Mouse (Mus musculus) embryonic facial prominence, embryonic 11.5 days (tissue): ENCODE measurements at regions not wholly inside any gene's neighbourhood (a gene's known extent, or its start where the extent isn't known, plus 50 kb on each side); places are given as distances from the start of the nearest gene placed in this dataset.

Experiments used
- ATAC-seq: fragments of 200-750 bp; cut with Nextera tagmentation; replicated peaks from 2 replicates; pipeline ENCODE4 v1.8.0; 2017; ENCODE audit warnings: low read depth; ENCODE audit not compliant: insufficient number of reproducible peaks, low FRiP score, low TSS enrichment
- DNase-seq: peaks from one replicate; pipeline ENCODE4 v3.0.0-alpha.2; 2015; ENCODE audit warnings: low spot score
- H3K27ac ChIP-seq: fragments of 300-500 bp; sonication (generic); replicated peaks from 2 replicates; pipeline ENCODE4 v1.5.1; 2014; ENCODE audit warnings: mild to moderate bottlenecking, low read depth, low read length, control low read depth
- H3K27me3 ChIP-seq: fragments of 300-500 bp; sonication (generic); 2 replicates; pipeline ENCODE4 v1.6.1; 2014; ENCODE audit warnings: mild to moderate bottlenecking, low read length, moderate library complexity, mixed read lengths; ENCODE audit not compliant: control insufficient read depth, insufficient read depth
- H3K36me3 ChIP-seq: fragments of 300-500 bp; sonication (generic); replicated peaks from 2 replicates; pipeline ENCODE4 v1.6.1; 2014; ENCODE audit warnings: low read depth, mild to moderate bottlenecking, low read length, moderate library complexity, mixed read lengths; ENCODE audit not compliant: control insufficient read depth, insufficient read depth
- H3K4me1 ChIP-seq: fragments of 300-500 bp; sonication (generic); 2 replicates; pipeline ENCODE4 v1.6.1; 2014; ENCODE audit warnings: low read length, mixed read lengths; ENCODE audit not compliant: control insufficient read depth, insufficient read depth
- H3K4me2 ChIP-seq: fragments of 300-500 bp; sonication (generic); 2 replicates; pipeline ENCODE4 v1.6.1; 2014; ENCODE audit warnings: low read depth, mild to moderate bottlenecking, control low read depth, low read length, moderate library complexity
- H3K4me3 ChIP-seq: fragments of 300-500 bp; sonication (generic); 2 replicates; pipeline ENCODE4 v1.5.1; 2014; ENCODE audit warnings: low read depth, low read length, control low read depth
- H3K9ac ChIP-seq: fragments of 300-500 bp; sonication (generic); replicated peaks from 2 replicates; pipeline ENCODE4 v1.6.1; 2014; ENCODE audit warnings: mild to moderate bottlenecking, control low read depth, low read length
- H3K9me3 ChIP-seq: fragments of 300-500 bp; sonication (generic); replicated peaks from 2 replicates; pipeline ENCODE4 v1.6.1; 2016; ENCODE audit warnings: mild to moderate bottlenecking, low read length, inconsistent platforms, mixed read lengths; ENCODE audit not compliant: control insufficient read depth
- WGBS: fragments of 180-500 bp; shearing (Covaris S2); extraction: QIAGEN DNeasy Blood & Tissue Kit; methylation state at CpG from one replicate; pipeline ENCODE4 v1.1.7; 2014; 5-methylcytosine and 5-hydroxymethylcytosine counted together

DNA sequence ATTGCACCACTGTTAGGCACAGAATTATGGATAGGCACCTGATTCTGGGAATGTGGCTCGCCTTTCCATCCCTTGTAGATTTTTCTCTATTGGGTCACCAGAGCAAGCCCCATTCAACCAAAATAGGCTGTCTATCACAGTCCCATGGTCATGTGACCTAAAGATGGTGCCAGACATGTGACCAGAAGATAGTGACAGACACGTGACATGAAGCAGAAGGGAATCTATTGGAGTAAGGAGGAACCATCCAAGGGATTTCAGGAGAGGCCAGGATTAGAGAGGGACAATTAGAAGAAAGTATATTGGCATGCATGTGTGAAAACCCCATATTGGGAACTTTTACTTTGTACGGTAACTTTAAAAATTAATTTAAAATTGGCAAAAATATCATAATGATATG lies 159.8 kb downstream of the Gm9376 start:
- H3K4me2 ChIP-seq = no peak overlapping the region
- no peaks in the 10 kb centered on the region for H3K9me3 ChIP-seq
- H3K4me1 ChIP-seq = peaks cover 5% of the 10 kb centered on the region
- DNase-seq = no peak
- 75% methylated on average over 3 of the region's 3 CpGs for WGBS
- no peak overlapping the region for H3K4me3 ChIP-seq
- no peaks in the 10 kb centered on the region for H3K36me3 ChIP-seq
- H3K27ac ChIP-seq = no peak overlapping the region
- H3K27me3 ChIP-seq = peaks cover 3% of the 10 kb centered on the region; the same call in 1 of the 2 replicates
- no peak for ATAC-seq
- no peak overlapping the region for H3K9ac ChIP-seq

DNA sequence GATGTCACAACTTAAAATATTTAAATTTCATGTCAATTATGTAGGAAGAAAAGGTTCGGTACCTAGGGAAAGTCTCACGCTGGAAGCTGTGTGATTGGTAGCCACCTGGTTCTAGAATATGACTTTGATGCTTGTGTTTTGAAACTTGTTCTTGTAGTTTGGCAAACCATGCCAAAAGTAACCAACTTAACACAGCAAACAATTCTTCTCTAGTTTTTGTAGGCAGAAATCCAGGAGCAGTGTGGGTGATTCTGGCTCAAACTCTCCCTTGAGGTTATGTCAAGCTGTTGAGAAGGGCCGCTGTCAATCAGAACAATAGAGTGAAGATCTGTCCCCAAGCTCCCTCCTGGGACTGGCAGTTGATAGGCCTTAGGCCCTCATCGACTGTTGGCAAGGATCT lies 163.5 kb downstream of the Gm9376 start:
- Histone ChIP-seq H3K9ac (no peak overlapping the region), H3K4me1 (no peaks in the 10 kb centered on the region), H3K27me3 (no peaks in the 10 kb centered on the region; the same call in 1 of the 2 replicates), H3K4me3 (no peak overlapping the region), H3K27ac (no peak overlapping the region), H3K4me2 (no peak overlapping the region), H3K36me3 (no peaks in the 10 kb centered on the region), H3K9me3 (no peaks in the 10 kb centered on the region)
- DNase-seq = no peak
- ATAC-seq = no peak
- WGBS = 83% methylated on average over 4 of the region's 4 CpGs

DNA sequence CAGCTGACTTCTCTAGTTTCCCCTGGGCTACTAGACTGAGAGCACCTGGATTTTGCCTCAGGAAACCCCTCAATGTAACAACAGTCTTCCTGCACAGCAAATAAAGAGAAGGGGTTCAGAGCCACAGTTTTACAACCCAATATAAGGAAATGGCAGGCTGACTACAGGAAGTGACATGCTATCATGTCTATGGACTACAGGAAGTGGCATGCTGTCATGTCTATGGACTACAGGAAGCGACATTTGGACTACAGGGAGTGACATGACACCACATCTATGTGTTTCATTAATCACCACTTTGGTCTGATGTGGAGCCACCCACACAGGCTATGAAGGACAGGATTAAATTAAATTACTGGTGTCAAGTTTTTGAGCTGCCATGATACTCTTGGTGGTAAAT lies 164.0 kb downstream of the Gm9376 start:
- DNase-seq (no peak), ATAC-seq (no peak)
- WGBS = 76% methylated on average over 1 of the region's 1 CpGs
- Histone ChIP-seq H3K27me3 (peaks cover under 1% of the 10 kb centered on the region), H3K4me3 (no peak overlapping the region), H3K4me2 (no peak overlapping the region), H3K36me3 (no peaks in the 10 kb centered on the region), H3K9me3 (no peaks in the 10 kb centered on the region), H3K27ac (no peak overlapping the region), H3K9ac (no peak overlapping the region), H3K4me1 (no peaks in the 10 kb centered on the region)

DNA sequence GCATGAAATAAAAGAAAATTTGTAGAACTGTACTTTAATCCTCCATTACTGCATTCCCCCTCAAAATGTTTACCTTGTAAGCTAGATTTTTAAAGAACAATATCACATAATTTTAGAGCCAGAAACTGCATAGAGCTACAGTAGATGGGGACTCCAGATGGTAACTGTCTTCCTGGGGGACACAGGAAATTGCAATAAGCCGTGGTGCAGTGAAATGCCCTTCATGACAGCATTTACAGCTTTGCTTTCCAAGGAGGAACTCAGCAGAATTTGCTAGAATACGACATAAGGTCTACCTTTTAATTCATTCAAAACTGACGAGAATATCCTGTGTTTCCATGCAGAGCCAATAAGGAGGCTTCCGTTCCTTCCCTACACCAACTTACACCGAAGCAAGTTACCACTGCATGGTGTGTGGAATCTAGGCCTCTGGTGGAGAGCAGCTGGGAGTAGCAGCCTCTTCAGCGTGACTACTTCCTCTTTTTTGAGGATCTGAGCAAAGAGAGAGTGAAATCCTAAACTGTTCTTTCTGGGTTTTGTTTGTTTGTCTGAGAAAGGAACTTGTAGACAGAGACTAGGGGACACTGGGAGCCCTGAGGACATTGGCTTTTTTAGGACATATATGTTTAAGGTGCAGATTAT lies 164.6 kb downstream of the Gm9376 start:
- DNase-seq = no peak
- no peak overlapping the region for H3K4me3 ChIP-seq
- H3K4me2 ChIP-seq = no peak overlapping the region
- WGBS = 83% methylated on average over 6 of the region's 6 CpGs
- no peak for ATAC-seq
- H3K9me3 ChIP-seq = no peaks in the 10 kb centered on the region
- H3K27me3 ChIP-seq = peaks cover 3% of the 10 kb centered on the region
- no peak overlapping the region for H3K9ac ChIP-seq
- no peaks in the 10 kb centered on the region for H3K4me1 ChIP-seq
- no peaks in the 10 kb centered on the region for H3K36me3 ChIP-seq
- no peak overlapping the region for H3K27ac ChIP-seq
